Mouse (Mus musculus) cortical plate, adult 2 months (tissue): ENCODE measurements at regions not wholly inside any gene's neighbourhood (a gene's known extent, or its start where the extent isn't known, plus 50 kb on each side); places are given as distances from the start of the nearest gene placed in this dataset.

Experiments used
- CTCF ChIP-seq: fragments of 200-500 bp; IDR thresholded peaks from 2 replicates; pipeline ENCODE4 v1.5.1; 2011; ENCODE audit warnings: mild to moderate bottlenecking, control low read depth, low read length; ENCODE audit not compliant: insufficient read depth; ENCODE audit errors: extremely low read depth
- POLR2A ChIP-seq: fragments of 200-500 bp; IDR thresholded peaks from 2 replicates; pipeline ENCODE4 v1.6.1; 2011; ENCODE audit warnings: mild to moderate bottlenecking, low read length, control low read depth; ENCODE audit not compliant: insufficient read depth; ENCODE audit errors: extremely low read depth

- TF ChIP-seq POLR2A (no peak), CTCF (no peak)
Observed at GRCm38 (mm10) chrX:58503573-58503972, 405.6 kb upstream of the 4930550L24Rik start.
